11 mouse cellular contexts compared by ENCODE assay signal in the genomic region with DNA sequence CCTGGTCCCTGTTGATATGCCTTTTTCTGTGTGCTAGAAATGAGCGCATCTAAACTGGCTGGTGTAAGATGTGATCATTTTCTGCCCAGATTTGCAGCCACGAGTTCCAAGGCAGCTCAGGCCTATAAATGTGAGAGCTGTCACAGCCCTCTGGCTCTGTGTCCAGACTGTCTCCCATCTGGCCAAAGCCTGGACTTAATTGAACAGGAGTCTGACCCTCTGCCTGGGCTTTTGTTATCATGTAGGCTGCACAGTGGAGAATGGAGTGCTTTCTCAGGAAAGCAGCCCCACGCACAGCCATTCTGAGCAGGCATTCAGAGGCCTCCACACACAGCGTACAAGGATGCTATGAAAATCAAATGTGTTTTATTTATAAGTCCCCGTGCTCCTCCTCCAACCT.
A peak's percentile ranks its signal among the peaks of the same experiment; 100 is the strongest.
DNase-seq lines count a peak whose midpoint lies in the region; TF ChIP-seq lines count a peak whose summit lies in the region.
"Had no signal": no experiment of that assay in that cellular context is flagged by ENCODE, and none has a peak within 500 bp of the region (broad histone marks: within the 10 kb centered on the region; RNA-seq: fewer than 3 reads in every experiment).

No protein-coding gene starts in this region.

- no peak overlapping the region for H3K27ac ChIP-seq in cerebellum, adult 2 months (ENCODE audit: insufficient read depth, low read length)
- H3K27ac ChIP-seq: kidney, embryonic 15.5 days; limb, embryonic 13.5 days had no signal

- no peak for TF ChIP-seq POLR2A in cerebellum, adult 2 months (IDR thresholded peaks at IDR 0.05; ENCODE audit: borderline replicate concordance, insufficient read depth, low read length)

- H3K27me3 ChIP-seq in cerebellum, adult 2 months (ENCODE audit: control insufficient read depth, insufficient read depth, low read length) = no peaks in the 10 kb centered on the region
- H3K27me3 ChIP-seq: kidney, embryonic 15.5 days; limb, embryonic 13.5 days had no signal

- no peaks in the 10 kb centered on the region for H3K4me1 ChIP-seq in cerebellum, adult 2 months (ENCODE audit: control insufficient read depth, insufficient read depth, low read length)
- H3K4me1 ChIP-seq: kidney, embryonic 15.5 days; limb, embryonic 13.5 days had no signal

- 55% methylated on average over 5 of the region's 5 CpGs for WGBS in cerebellum, adult 2 months

- DNase-seq in layer of hippocampus, postnatal 14 days (ENCODE audit: low spot score in 2 of 2) = peak; percentile 4 to 22
- no peak for DNase-seq in layer of hippocampus, adult 11-12 months (ENCODE audit: low spot score)
- DNase-seq in cerebellum, adult 2 months = peak; percentile 12 to 25
- peak; percentile 1 to 8 for DNase-seq in frontal cortex, postnatal 36 days (ENCODE audit: low spot score in 2 of 2)
- DNase-seq in neural tube, embryonic 10.5 days (ENCODE audit: extremely low spot score, low spot score) = peak; percentile 14
- no peak for DNase-seq in urinary bladder, postnatal 10 days (ENCODE audit: low spot score)
- no peak for DNase-seq in spleen, postnatal 36 days (ENCODE audit: low spot score in 2 of 2)
- DNase-seq in adipocyte (ENCODE audit: low spot score) = no peak
- DNase-seq: thymus, adult 2 months had no signal

- no peak for TF ChIP-seq CTCF in cerebellum, adult 2 months (IDR thresholded peaks at IDR 0.05; ENCODE audit: borderline replicate concordance, insufficient read depth, low read depth, low read length)

- H3K4me3 ChIP-seq in cerebellum, adult 2 months (replicated peaks; ENCODE audit: insufficient read depth, low read depth, low read length) = no peak overlapping the region
- H3K4me3 ChIP-seq: kidney, embryonic 15.5 days; limb, embryonic 13.5 days had no signal

Comparison
In these comparisons a context has a peak if more than half of its experiments do, and no peak if none do; other contexts are left out.
1. DNase-seq: peak in layer of hippocampus, postnatal 14 days (2 of 2), cerebellum, adult 2 months (2 of 2), frontal cortex, postnatal 36 days (2 of 2) and neural tube, embryonic 10.5 days (single experiment); none in layer of hippocampus, adult 11-12 months (single experiment), urinary bladder, postnatal 10 days (single experiment), spleen, postnatal 36 days (0 of 2) and adipocyte (single experiment).